Mouse (Mus musculus): ENCODE results near the gene Ppp2r3a. TPM values are rescaled to one million over a fixed set of nuclear protein-coding genes. Genes with fewer than 3 reads are reported as not detected.
A peak's percentile ranks its signal among the peaks of the same experiment; 100 is the strongest.

The Ppp2r3a gene
- total and polyA plus RNA-seq, 3 experiments: 1.1 to 3.0 TPM; not detected in 1

DNA sequence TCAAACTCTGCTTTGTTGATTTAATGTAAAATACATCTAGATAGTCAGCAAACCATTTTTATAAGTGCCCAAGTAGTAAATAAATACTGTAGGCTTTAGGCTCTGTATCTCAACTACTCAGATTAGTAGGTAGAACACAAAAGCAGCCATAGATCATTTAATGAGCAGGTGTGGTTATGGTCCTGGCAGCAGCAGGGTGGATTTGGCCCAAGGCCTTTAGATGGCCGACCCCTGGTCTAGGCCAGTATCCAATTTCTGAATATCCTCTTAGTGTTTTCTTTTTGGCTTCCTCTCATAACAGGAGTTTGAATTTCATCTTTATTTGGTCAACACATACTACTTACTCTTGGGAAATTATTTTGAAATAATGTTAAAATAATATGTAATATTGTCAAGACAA, 46.4 kb downstream of the Ppp2r3a start:
- DNase-seq (ENCODE audit: low read depth, low spot score): no peak
- H3K9me3 ChIP-seq (replicated peaks; ENCODE audit: insufficient read depth, low read length): no peaks in the 10 kb centered on the region
- no peak overlapping the region for H3K9ac ChIP-seq (ENCODE audit: control insufficient read depth, low read depth, low read length, poor library complexity, severe bottlenecking)
- H3K4me3 ChIP-seq (ENCODE audit: control insufficient read depth in 1 of 2, insufficient read depth in 1 of 2, low read depth in 2 of 2, low read length in 2 of 2): no peak overlapping the region
- H3K27me3 ChIP-seq (ENCODE audit: control insufficient read depth in 1 of 2, insufficient read depth in 2 of 2, low read length in 2 of 2): no peaks in the 10 kb centered on the region
- H3K4me1 ChIP-seq (ENCODE audit: control insufficient read depth in 1 of 2, insufficient read depth in 2 of 2, low read length in 2 of 2): no peaks in the 10 kb centered on the region
- H3K27ac ChIP-seq (ENCODE audit: control insufficient read depth, low read depth, low read length): no peak overlapping the region
- no peak for TF ChIP-seq UBTF (IDR thresholded peaks at IDR 0.05; ENCODE audit: borderline replicate concordance, insufficient read depth, low read depth, low read length)
- no peaks in the 10 kb centered on the region for H3K36me3 ChIP-seq (ENCODE audit: control insufficient read depth in 1 of 2, insufficient read depth in 2 of 2, low read length in 2 of 2)
- H3K79me2 ChIP-seq (ENCODE audit: control insufficient read depth, insufficient read depth, low read length, poor library complexity): no peaks in the 10 kb centered on the region

DNA sequence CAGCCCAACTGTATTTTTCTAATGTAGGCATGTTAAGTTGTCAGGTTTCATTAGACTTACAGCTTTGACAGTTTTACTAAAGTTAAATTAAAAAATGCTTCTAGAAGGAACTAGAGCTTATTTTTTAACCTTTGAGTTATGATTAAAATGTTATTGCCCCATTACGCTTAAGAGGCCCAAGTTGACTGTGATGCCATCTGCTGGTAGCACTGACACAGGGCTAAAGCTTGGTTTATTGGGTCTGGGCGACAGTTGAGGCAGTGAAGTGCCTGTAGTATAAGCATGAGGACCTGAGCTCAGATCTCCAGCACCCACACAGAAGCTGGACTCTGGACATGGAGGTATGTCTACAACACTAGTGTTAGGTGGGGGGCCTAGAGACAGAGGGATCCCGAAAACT, 47.5 kb downstream of the Ppp2r3a start:
- Histone ChIP-seq H3K4me1 (ENCODE audit: control insufficient read depth in 1 of 2, insufficient read depth in 2 of 2, low read length in 2 of 2) (no peaks in the 10 kb centered on the region), H3K36me3 (ENCODE audit: control insufficient read depth in 1 of 2, insufficient read depth in 2 of 2, low read length in 2 of 2) (no peaks in the 10 kb centered on the region), H3K9me3 (replicated peaks; ENCODE audit: insufficient read depth, low read length) (no peaks in the 10 kb centered on the region), H3K79me2 (ENCODE audit: control insufficient read depth, insufficient read depth, low read length, poor library complexity) (no peaks in the 10 kb centered on the region), H3K27me3 (ENCODE audit: control insufficient read depth in 1 of 2, insufficient read depth in 2 of 2, low read length in 2 of 2) (no peaks in the 10 kb centered on the region), H3K4me3 (ENCODE audit: control insufficient read depth in 1 of 2, insufficient read depth in 1 of 2, low read depth in 2 of 2, low read length in 2 of 2) (no peak overlapping the region), H3K27ac (ENCODE audit: control insufficient read depth, low read depth, low read length) (no peak overlapping the region), H3K9ac (ENCODE audit: control insufficient read depth, low read depth, low read length, poor library complexity, severe bottlenecking) (no peak overlapping the region)
- peak; percentile 17 for DNase-seq (ENCODE audit: low read depth, low spot score)
- TF ChIP-seq SMC3 (IDR thresholded peaks at IDR 0.05; ENCODE audit: low read depth, low read length) (peak; percentile 52), CTCF (IDR thresholded peaks at IDR 0.05 in 2 of 3, conservative IDR thresholded peaks at IDR 0.05 in 1 of 3; ENCODE audit: control insufficient read depth in 1 of 3, insufficient read depth in 1 of 3, low read depth in 2 of 3, low read length in 3 of 3, poor library complexity in 1 of 3, severe bottlenecking in 1 of 3) (peak in 2 of 3 experiments; percentile 39 to 46; a peak in 4 of 6 replicates), KAT2A (conservative IDR thresholded peaks at IDR 0.05; ENCODE audit: low read depth, low read length) (no peak), TBP (IDR thresholded peaks at IDR 0.05; ENCODE audit: low read depth, low read length) (no peak), RAD21 (IDR thresholded peaks at IDR 0.05; ENCODE audit: low read depth, low read length) (peak; percentile 8)

DNA sequence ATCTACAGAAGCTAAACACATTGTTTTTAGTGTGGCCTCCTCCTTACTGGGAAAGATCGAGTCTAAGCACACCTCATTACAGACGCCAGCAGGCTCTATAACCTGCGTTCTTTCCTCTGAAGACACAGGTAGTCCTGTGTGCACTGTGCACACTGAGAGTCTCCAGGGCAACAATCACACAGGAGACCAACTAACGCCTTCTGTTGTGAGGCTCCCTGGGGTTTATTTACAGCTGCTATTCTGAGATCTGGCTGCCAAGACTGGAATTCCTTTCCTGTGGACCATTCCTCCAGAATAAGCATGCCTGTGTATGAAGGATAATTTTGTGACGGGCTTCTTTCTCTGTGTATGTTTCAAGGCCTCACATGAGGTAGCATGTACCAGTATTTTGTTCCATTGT, 51.0 kb downstream of the Ppp2r3a start:
- no peak overlapping the region for H3K9ac ChIP-seq (ENCODE audit: control insufficient read depth, low read depth, low read length, poor library complexity, severe bottlenecking)
- H3K79me2 ChIP-seq (ENCODE audit: control insufficient read depth, insufficient read depth, low read length, poor library complexity): no peaks in the 10 kb centered on the region
- DNase-seq (ENCODE audit: low read depth, low spot score): no peak
- no peaks in the 10 kb centered on the region for H3K27me3 ChIP-seq (ENCODE audit: control insufficient read depth in 1 of 2, insufficient read depth in 2 of 2, low read length in 2 of 2)
- no peaks in the 10 kb centered on the region for H3K9me3 ChIP-seq (replicated peaks; ENCODE audit: insufficient read depth, low read length)
- H3K36me3 ChIP-seq (ENCODE audit: control insufficient read depth in 1 of 2, insufficient read depth in 2 of 2, low read length in 2 of 2): no peaks in the 10 kb centered on the region
- TF ChIP-seq MEF2A (IDR thresholded peaks at IDR 0.05; ENCODE audit: extremely low read depth, insufficient replicate concordance, low read depth, low read length, poor library complexity, severe bottlenecking): no peak
- TF ChIP-seq SMC3 (IDR thresholded peaks at IDR 0.05; ENCODE audit: low read depth, low read length): no peak
- no peak for TF ChIP-seq TCF12 (IDR thresholded peaks at IDR 0.05; ENCODE audit: low read depth, low read length)
- no peak for TF ChIP-seq MYC (IDR thresholded peaks at IDR 0.05; ENCODE audit: low read depth, low read length)
- no peak for TF ChIP-seq E2F4 (IDR thresholded peaks at IDR 0.05; ENCODE audit: borderline replicate concordance, low read depth, low read length)
- TF ChIP-seq EP300 (IDR thresholded peaks at IDR 0.05; ENCODE audit: low read depth in 1 of 2, low read length in 2 of 2): no peak
- TF ChIP-seq USF2 (IDR thresholded peaks at IDR 0.05; ENCODE audit: borderline replicate concordance in 1 of 2, insufficient read depth in 1 of 2, low read depth in 1 of 2, low read length in 2 of 2): no peak
- TF ChIP-seq ZMIZ1 (IDR thresholded peaks at IDR 0.05; ENCODE audit: low read depth, low read length): no peak
- H3K27ac ChIP-seq (ENCODE audit: control insufficient read depth, low read depth, low read length): no peak overlapping the region
- H3K4me1 ChIP-seq (ENCODE audit: control insufficient read depth in 1 of 2, insufficient read depth in 2 of 2, low read length in 2 of 2): no peaks in the 10 kb centered on the region
- no peak overlapping the region for H3K4me3 ChIP-seq (ENCODE audit: control insufficient read depth in 1 of 2, insufficient read depth in 1 of 2, low read depth in 2 of 2, low read length in 2 of 2)
